Mouse (Mus musculus) kidney, adult 9 months (tissue): ENCODE results near the gene Cspg4.

Source experiments
- DNase-seq: peaks from one replicate; pipeline ENCODE4 v3.0.0; 2022

Cspg4 gene

GRCm38 (mm10) chr9:56864832-56865231 lies at the start of gene Cspg4:
Gene Cspg4, plus strand, starts transcription at chr9:56865033.
- peak; percentile 87 for DNase-seq

- DNase-seq, result peak; percentile 23
Observed at GRCm38 (mm10) chr9:56824900-56825299, 39.9 kb upstream of the Cspg4 start.

- no peak for DNase-seq
Observed at GRCm38 (mm10) chr9:56825476-56826213, 39.2 kb upstream of the Cspg4 start.

GRCm38 (mm10) chr9:56828146-56828545 lies 36.7 kb upstream of the Cspg4 start:
- no peak for DNase-seq

- DNase-seq, result no peak
Observed at GRCm38 (mm10) chr9:56828841-56829240, 36.0 kb upstream of the Cspg4 start.

DNA sequence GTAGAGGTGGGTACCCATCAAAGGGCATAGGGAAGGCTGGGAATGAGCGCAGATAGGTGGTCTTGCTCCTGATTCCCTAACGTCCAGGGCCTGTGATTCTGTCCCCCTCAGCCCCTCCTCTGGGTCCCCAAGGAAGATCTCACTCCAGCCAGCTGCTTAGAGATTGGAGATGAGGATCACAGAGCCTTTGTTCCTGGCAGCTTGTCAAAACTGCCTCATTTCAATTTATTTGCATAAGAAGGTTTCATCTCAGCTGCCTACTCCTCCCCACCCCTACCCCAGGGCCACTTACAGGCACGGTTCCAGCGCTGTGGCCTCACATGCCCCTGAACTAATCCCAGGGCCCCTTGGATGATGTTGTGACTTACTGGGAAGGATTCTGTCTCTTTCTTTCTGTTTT lies 34.7 kb upstream of the Cspg4 start:
- DNase-seq, result peak; percentile 11

- DNase-seq, result no peak
Observed at GRCm38 (mm10) chr9:56831904-56832303, 32.9 kb upstream of the Cspg4 start.

DNA sequence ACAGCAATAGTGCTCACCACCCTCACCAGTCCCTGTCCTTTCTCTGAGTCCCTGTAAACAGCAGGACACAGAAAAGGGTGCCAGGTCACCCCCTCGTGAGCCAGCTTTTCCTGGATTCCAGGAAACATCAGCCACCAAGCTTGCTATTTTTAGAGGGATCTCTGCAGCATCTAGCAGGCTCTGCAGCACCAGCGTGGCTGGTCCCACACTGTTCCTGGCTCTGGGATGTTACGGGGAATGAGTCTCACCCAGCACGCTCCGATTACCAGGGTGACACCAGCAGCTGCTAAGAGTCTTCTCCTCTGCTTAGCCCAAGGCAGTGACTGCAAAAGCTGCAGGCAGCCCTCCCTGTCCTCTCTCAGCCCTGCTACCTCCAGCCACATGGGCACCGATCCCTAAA lies 31.9 kb upstream of the Cspg4 start:
- no peak for DNase-seq

DNA sequence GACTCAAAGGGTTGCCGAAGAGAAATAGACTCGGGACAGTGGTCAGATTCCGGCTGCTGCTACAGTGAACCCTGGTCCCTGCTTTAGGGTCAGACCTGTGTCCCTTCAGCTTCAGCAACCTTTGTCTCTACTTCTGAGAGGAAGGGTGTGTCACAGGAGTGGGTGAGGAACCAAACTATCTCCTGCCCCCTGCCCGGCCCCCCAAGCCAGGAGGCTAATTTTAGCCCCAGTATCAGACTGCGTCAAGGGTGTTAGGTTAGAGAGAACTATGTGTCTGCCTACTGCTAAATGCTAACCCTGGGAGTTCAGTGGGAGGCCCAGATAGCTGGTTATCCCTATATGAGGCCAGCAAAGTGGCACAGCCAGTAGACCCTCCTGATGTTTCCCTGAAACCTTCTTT lies 29.7 kb upstream of the Cspg4 start:
- DNase-seq, result no peak

- DNase-seq, result no peak
Observed at GRCm38 (mm10) chr9:56840721-56841120, 24.1 kb upstream of the Cspg4 start.

DNA sequence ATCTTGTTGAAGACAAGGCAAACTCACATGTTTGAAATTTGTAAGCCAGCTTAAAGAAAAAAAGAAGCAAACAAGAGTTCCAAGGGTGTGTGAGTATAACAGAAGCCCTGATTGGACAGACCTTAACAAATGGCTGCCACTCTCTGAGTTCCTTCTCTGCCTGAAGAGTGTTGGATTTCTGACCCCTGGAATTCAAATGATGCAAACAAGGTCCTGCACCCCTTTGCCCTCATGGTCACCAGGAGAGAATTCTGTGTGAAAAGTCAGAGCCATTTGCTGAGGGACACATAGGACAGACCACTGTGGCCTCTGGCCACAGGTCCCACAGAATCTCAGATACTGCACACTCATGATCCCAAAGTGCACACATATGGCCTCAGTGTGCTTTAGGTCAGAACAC lies 23.0 kb upstream of the Cspg4 start:
- no peak for DNase-seq

- no peak for DNase-seq
Observed at GRCm38 (mm10) chr9:56842303-56842719, 22.5 kb upstream of the Cspg4 start.

GRCm38 (mm10) chr9:56843679-56844188 lies 21.1 kb upstream of the Cspg4 start:
- DNase-seq, result peak; percentile 77

DNA sequence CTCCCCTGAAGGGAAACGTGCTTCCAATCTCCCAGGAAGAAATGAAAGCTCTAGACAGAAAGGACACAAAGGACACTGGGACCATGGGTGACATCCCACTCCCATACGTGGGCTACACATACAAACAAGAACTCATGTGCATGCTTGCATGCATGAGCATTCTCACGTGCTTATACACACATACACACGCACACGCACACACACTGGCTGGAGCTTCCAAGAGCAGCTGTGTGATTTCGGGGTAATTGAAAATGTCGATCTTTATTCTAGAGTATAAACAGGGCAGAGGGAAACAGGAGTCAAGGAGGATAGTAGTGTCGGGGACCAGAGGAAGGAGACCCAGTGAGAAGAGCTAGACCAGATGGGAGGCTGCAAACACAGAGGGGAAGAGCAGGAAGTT lies 20.2 kb upstream of the Cspg4 start:
- DNase-seq, result no peak

DNA sequence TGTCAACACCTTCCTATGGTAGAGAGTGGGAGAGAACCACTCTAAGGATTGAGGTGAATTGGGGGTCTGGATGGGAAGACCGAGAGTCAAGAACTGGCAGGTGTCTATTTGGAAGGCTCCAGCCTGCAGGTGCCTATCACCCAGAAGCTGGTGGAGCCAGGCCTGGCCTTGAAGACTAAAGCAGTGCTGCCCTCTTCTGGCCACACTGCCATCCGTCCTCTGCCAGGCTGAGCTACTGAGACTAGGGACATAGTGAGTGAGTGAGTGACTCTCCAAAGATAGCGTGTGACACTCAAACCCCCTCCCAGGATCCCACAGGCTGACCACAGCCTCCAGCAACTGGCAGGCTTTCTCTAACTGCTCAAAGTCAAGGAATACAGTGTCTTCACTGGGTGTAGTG lies 17.3 kb upstream of the Cspg4 start:
- DNase-seq, result peak; percentile 79

DNA sequence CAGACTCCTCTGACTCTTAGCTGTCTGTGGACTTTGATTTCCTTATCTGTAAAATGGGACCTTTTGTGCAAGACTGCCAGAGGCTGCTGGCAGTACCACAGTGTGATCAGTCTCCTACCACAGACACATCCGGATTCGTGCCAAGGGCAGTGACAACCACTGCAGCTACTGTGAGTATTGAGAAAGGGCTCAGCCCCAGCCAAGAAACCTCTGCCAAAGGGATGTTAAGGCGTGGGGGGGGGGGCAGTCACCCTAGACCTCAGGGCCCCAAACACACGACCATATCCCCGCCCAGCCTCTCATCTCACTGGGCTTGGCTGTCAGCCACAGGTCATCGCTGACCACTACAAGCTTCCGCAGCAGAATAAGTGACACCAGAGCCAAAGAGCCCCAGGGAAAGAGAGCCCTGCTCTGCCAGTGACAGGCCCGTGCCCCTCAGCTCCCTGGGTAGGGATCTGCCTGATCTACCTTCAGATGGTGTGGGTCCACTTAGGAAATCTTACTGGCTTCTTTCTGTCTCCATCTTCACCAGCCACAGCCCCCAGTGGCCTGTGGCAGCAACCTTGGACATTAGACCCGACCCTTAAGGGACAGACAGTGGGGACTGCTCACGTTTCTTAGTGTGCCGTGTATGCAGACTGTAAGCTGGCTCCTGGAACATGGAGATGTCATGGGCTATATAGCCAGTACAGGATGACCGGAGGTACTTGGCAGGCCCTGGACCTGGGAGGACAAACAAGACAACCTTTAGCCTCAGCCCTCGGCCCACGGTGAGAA lies 14.5 kb upstream of the Cspg4 start:
- no peak for DNase-seq

- no peak for DNase-seq
Observed at GRCm38 (mm10) chr9:56850905-56851252, 14.0 kb upstream of the Cspg4 start.

DNA sequence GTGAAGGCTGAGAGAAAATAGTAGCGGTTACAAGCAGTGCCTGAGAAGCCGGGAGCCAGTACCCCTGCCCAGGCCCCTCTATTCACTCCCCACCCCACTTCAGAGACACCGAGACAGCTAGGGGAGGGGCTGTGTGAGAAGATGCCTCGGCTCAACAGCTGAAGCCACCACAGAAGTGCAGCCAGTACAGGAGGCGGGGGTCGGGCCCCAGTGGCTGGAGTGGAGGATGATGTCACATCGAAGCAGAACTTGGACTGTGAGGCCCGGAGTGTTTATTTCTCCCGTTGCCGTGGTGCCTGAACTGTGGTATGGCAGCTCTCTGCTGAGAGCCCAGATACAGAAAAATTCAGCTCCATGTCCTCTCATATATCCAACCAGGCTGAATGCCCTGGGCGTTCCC lies 13.1 kb upstream of the Cspg4 start:
- DNase-seq, result no peak

- DNase-seq, result no peak
Observed at GRCm38 (mm10) chr9:56857463-56857862, 7.4 kb upstream of the Cspg4 start.

DNA sequence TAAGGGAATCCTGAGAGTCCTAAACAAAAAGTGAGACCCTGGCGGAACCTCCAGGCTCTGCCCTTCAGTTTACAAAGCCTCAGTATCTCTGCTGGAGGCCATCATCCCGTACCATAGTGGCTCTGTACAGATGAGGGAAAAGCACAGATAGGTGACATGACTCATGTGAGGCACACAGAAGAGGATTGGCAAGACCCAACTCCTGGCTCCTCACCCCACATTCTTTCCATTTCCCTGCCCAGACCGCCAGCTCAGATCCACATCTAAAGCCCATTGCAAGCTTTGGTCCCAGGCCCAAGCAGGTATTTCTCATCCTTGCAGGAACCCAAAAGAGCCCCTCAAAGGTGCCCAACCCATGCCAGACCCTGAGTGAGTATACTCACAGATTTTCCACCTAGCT lies 4.8 kb upstream of the Cspg4 start:
- no peak for DNase-seq

DNA sequence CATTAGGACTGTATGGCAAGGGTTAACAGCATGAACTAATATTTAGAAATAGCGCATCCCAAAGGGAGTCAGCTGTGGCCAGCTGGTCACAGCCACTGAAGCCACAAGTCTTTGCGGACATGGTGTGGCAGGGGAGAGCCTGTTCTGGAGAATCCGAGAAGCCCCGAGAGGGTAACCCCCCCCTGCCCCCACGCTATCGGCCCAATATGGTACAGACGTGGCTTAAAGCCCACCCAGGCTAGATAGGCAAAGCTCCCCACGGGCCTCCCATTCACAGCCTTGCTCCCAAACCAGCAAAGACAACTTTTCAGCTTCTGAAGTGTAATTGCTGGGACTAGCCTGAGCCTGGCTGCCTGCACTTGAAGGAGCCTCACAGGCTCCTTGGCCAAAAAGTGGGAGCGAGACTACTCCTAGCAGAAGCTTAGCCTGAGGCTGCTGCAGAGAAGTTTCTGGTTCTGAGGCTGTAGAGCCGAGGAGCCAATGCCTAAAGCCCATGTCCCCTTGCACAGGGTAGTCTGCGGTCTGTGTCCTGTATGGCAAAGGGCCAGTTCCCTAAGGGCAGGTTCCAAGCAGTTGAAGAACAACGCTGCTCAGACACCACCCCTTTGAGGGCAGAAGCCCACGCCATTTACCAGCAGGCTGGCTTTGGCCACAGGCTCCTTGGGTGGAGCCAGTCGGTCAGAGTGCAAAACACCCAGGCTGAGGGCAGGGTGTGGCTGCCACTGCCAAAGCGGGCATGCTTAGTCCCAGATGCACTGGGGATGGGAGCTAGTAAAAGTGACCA lies 4.2 kb upstream of the Cspg4 start:
- DNase-seq, result peak; percentile 53

DNA sequence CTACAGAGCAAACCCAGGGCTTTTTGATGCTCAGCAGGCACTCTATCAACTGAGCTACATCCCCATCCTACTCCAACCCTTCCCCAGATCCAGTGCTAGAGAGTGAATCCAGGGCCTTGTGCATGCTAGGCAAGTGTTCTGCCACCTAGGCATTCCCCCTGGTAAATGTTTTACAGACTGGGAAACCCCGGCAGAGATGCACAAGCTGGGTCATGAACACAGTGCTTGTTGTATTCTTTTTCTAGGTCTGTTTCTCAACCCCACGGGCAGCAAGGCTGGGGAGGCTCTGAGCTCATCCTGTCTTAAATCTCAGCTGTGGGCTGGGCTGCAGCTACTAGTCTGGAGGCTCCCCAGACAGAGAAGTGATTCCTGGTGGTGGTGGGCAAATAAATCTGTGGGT lies 2.0 kb upstream of the Cspg4 start:
- peak; percentile 57 for DNase-seq

- DNase-seq, result peak; percentile 47
Observed at GRCm38 (mm10) chr9:56864216-56864729, 560 bp upstream of the Cspg4 start, which contains the start of gene Odf3l1. Gene Odf3l1, minus strand, starts transcription at chr9:56864679.
